Mouse (Mus musculus) cerebellum, adult 11 months (tissue): ENCODE data around the gene Ang.

Source experiments
- DNase-seq: peaks from one replicate; pipeline ENCODE4 v3.0.0; 2022

Ang gene

GRCm38 (mm10) chr14:51090921-51091900, at the start of gene Ang, which contains the start of gene Rnase4:
Gene Ang, plus strand, starts transcription at chr14:51091150.
Gene Rnase4, plus strand, starts transcription at chr14:51091077.
- DNase-seq = peak; percentile 34

GRCm38 (mm10) chr14:51041769-51042168, 49.2 kb upstream of the Ang start, which contains the start of gene Rnase9:
Gene Rnase9, minus strand, starts transcription at chr14:51041869.
- no peak for DNase-seq

- DNase-seq = no peak
These were observed 43.1 kb upstream of the Ang start for GRCm38 (mm10) chr14:51047846-51048245.

GRCm38 (mm10) chr14:51050063-51050462, 40.9 kb upstream of the Ang start, which contains the start of gene Rnase11:
Gene Rnase11, minus strand, starts transcription at chr14:51050163.
- no peak for DNase-seq

- no peak for DNase-seq
These were observed 39.0 kb upstream of the Ang start for GRCm38 (mm10) chr14:51051941-51052340.

- DNase-seq = no peak
These were observed 37.8 kb upstream of the Ang start for GRCm38 (mm10) chr14:51053176-51053575.

GRCm38 (mm10) chr14:51054243-51055237, 36.4 kb upstream of the Ang start:
- DNase-seq = no peak

- no peak for DNase-seq
These were observed 33.5 kb upstream of the Ang start, which contains the start of gene Rnase12 for GRCm38 (mm10) chr14:51057401-51057831. Gene Rnase12, minus strand, starts transcription at chr14:51057661.

- DNase-seq = no peak
These were observed 30.2 kb upstream of the Ang start for GRCm38 (mm10) chr14:51060761-51061160.

- no peak for DNase-seq
These were observed 22.0 kb upstream of the Ang start for GRCm38 (mm10) chr14:51068956-51069355.

GRCm38 (mm10) chr14:51069617-51070016, 21.3 kb upstream of the Ang start:
- DNase-seq = no peak

- no peak for DNase-seq
These were observed 16.6 kb upstream of the Ang start, which contains the start of gene Olfr750 for GRCm38 (mm10) chr14:51074335-51074734. Gene Olfr750, minus strand, starts transcription at chr14:51074435.

- DNase-seq = no peak
These were observed 11.8 kb upstream of the Ang start for GRCm38 (mm10) chr14:51079180-51079579.

- DNase-seq = no peak
These were observed 9.9 kb upstream of the Ang start for GRCm38 (mm10) chr14:51081035-51081434.

GRCm38 (mm10) chr14:51082599-51083581, 8.1 kb upstream of the Ang start:
- peak; percentile 52 for DNase-seq

- no peak for DNase-seq
These were observed 7.1 kb upstream of the Ang start for GRCm38 (mm10) chr14:51083805-51084204.

- no peak for DNase-seq
These were observed 5.9 kb upstream of the Ang start for GRCm38 (mm10) chr14:51085086-51085485.

- no peak for DNase-seq
These were observed 5.0 kb upstream of the Ang start for GRCm38 (mm10) chr14:51085911-51086310.

- DNase-seq = no peak
These were observed 3.2 kb upstream of the Ang start for GRCm38 (mm10) chr14:51087762-51088161.

- DNase-seq = peak; percentile 84
These were observed 2.6 kb upstream of the Ang start for GRCm38 (mm10) chr14:51088166-51088969.
